Mouse (Mus musculus) ovary, postnatal 36 days (tissue): ENCODE results near the gene Tbc1d5.

Experiments used
- DNase-seq: peaks from one replicate; pipeline ENCODE4 v3.0.0; 2022; ENCODE audit warnings: low spot score, mixed read lengths

The Tbc1d5 gene

GRCm38 (mm10) chr17:51104294-51104693 lies 74.9 kb downstream of the Tbc1d5 start:
- DNase-seq = no peak

- no peak for DNase-seq
These were observed 135.3 kb downstream of the Tbc1d5 start for GRCm38 (mm10) chr17:51043869-51044268.

- no peak for DNase-seq
These were observed 138.3 kb downstream of the Tbc1d5 start for GRCm38 (mm10) chr17:51040861-51041260.

GRCm38 (mm10) chr17:51023227-51023626 lies 155.9 kb downstream of the Tbc1d5 start:
- no peak for DNase-seq

- DNase-seq = no peak
These were observed 162.8 kb downstream of the Tbc1d5 start for GRCm38 (mm10) chr17:51016384-51016783.

- no peak for DNase-seq
These were observed 165.2 kb downstream of the Tbc1d5 start for GRCm38 (mm10) chr17:51013908-51014307.

GRCm38 (mm10) chr17:51003179-51003578 lies 176.0 kb downstream of the Tbc1d5 start:
- DNase-seq = no peak

GRCm38 (mm10) chr17:50998216-50998615 lies 180.9 kb downstream of the Tbc1d5 start:
- DNase-seq = no peak

- DNase-seq = no peak
These were observed 185.7 kb downstream of the Tbc1d5 start for GRCm38 (mm10) chr17:50993294-50993993.

GRCm38 (mm10) chr17:50990770-50991405 lies 188.3 kb downstream of the Tbc1d5 start:
- no peak for DNase-seq

GRCm38 (mm10) chr17:50987935-50988334 lies 191.2 kb downstream of the Tbc1d5 start:
- no peak for DNase-seq

GRCm38 (mm10) chr17:50981933-50982332 lies 197.2 kb downstream of the Tbc1d5 start:
- no peak for DNase-seq

- DNase-seq = no peak
These were observed 207.0 kb downstream of the Tbc1d5 start for GRCm38 (mm10) chr17:50972142-50972541.

- DNase-seq = no peak
These were observed 213.0 kb downstream of the Tbc1d5 start for GRCm38 (mm10) chr17:50966147-50966546.

- DNase-seq = no peak
These were observed 224.8 kb downstream of the Tbc1d5 start for GRCm38 (mm10) chr17:50954313-50954712.

GRCm38 (mm10) chr17:50922308-50922707 lies 256.8 kb downstream of the Tbc1d5 start:
- no peak for DNase-seq

- DNase-seq = no peak
These were observed 263.9 kb downstream of the Tbc1d5 start for GRCm38 (mm10) chr17:50915216-50915615.

- DNase-seq = no peak
These were observed 270.4 kb downstream of the Tbc1d5 start for GRCm38 (mm10) chr17:50908568-50909335.

GRCm38 (mm10) chr17:50908160-50908559 lies 271.0 kb downstream of the Tbc1d5 start:
- DNase-seq = no peak

GRCm38 (mm10) chr17:50906630-50907029 lies 272.5 kb downstream of the Tbc1d5 start:
- DNase-seq = no peak

- no peak for DNase-seq
These were observed 274.7 kb downstream of the Tbc1d5 start for GRCm38 (mm10) chr17:50904463-50904862.

GRCm38 (mm10) chr17:50897867-50898266 lies 281.3 kb downstream of the Tbc1d5 start:
- DNase-seq = no peak

- no peak for DNase-seq
These were observed 289.7 kb downstream of the Tbc1d5 start for GRCm38 (mm10) chr17:50889475-50889874.
